Mouse (Mus musculus): Measurements from ENCODE around the gene Arpc5l. TPM values are rescaled to one million over a fixed set of nuclear protein-coding genes. Genes with fewer than 3 reads are reported as not detected.

Gene Arpc5l
- polyA plus RNA-seq (2015; fragmentation: Nextera tagmentation; extraction: Ambion mirVana), result 147 and 150 TPM in 2 replicates

- Histone ChIP-seq H3K27me3 (replicated peaks; ENCODE audit: control insufficient read depth, insufficient read depth, low read length) (no peaks in the 10 kb centered on the region), H3K4me2 (ENCODE audit: low read length) (peak within 1 kb of the TSS; percentile 83), H3K4me1 (replicated peaks; ENCODE audit: control insufficient read depth, insufficient read depth, low read length) (peaks cover 46% of the 10 kb centered on the region), H3K9ac (replicated peaks; ENCODE audit: low read depth, low read length) (peak within 1 kb of the TSS; percentile 82), H3K27ac (ENCODE audit: low read length) (peak within 1 kb of the TSS; percentile 78), H3K36me3 (ENCODE audit: control insufficient read depth, insufficient read depth) (peaks cover 13% of the 10 kb centered on the region), H3K4me3 (replicated peaks; ENCODE audit: low read length) (peak within 1 kb of the TSS; percentile 92), H3K9me3 (ENCODE audit: control insufficient read depth, low read length) (no peaks in the 10 kb centered on the region)
- WGBS, result under 1% methylated on average over 58 of the region's 58 CpGs
- peak; percentile 89 for ATAC-seq
Measured at GRCm38 (mm10) chr2:39004880-39005435, at the start of gene Arpc5l. Gene Arpc5l, plus strand, starts transcription at chr2:39005348.

- Histone ChIP-seq H3K27ac (ENCODE audit: low read length) (no peak overlapping the region), H3K4me2 (ENCODE audit: low read length) (no peak overlapping the region), H3K9me3 (ENCODE audit: control insufficient read depth, low read length) (no peaks in the 10 kb centered on the region), H3K4me3 (replicated peaks; ENCODE audit: low read length) (no peak overlapping the region), H3K4me1 (replicated peaks; ENCODE audit: control insufficient read depth, insufficient read depth, low read length) (peaks cover 2% of the 10 kb centered on the region), H3K9ac (replicated peaks; ENCODE audit: low read depth, low read length) (no peak overlapping the region), H3K36me3 (ENCODE audit: control insufficient read depth, insufficient read depth) (no peaks in the 10 kb centered on the region), H3K27me3 (replicated peaks; ENCODE audit: control insufficient read depth, insufficient read depth, low read length) (no peaks in the 10 kb centered on the region)
- WGBS, result 79% methylated on average over 2 of the region's 2 CpGs
- ATAC-seq, result no peak
Measured at GRCm38 (mm10) chr2:38956062-38956461, 49.1 kb upstream of the Arpc5l start.

- 87% methylated on average over 5 of the region's 5 CpGs for WGBS
Measured at GRCm38 (mm10) chr2:38957671-38958223, 47.4 kb upstream of the Arpc5l start.

GRCm38 (mm10) chr2:38964198-38964597 is 41.0 kb upstream of the Arpc5l start:
- ATAC-seq, result no peak
- Histone ChIP-seq H3K4me1 (replicated peaks; ENCODE audit: control insufficient read depth, insufficient read depth, low read length) (no peaks in the 10 kb centered on the region), H3K27me3 (replicated peaks; ENCODE audit: control insufficient read depth, insufficient read depth, low read length) (no peaks in the 10 kb centered on the region), H3K9ac (replicated peaks; ENCODE audit: low read depth, low read length) (no peak overlapping the region), H3K4me2 (ENCODE audit: low read length) (no peak overlapping the region), H3K4me3 (replicated peaks; ENCODE audit: low read length) (no peak overlapping the region), H3K36me3 (ENCODE audit: control insufficient read depth, insufficient read depth) (no peaks in the 10 kb centered on the region), H3K9me3 (ENCODE audit: control insufficient read depth, low read length) (no peaks in the 10 kb centered on the region), H3K27ac (ENCODE audit: low read length) (no peak overlapping the region)
- WGBS, result 48% methylated on average over 4 of the region's 4 CpGs

More at GRCm38 (mm10) chr2:38957671-38958223, 47.4 kb upstream of the Arpc5l start:
- H3K4me2 ChIP-seq (ENCODE audit: low read length), result no peak overlapping the region
- no peaks in the 10 kb centered on the region for H3K27me3 ChIP-seq (replicated peaks; ENCODE audit: control insufficient read depth, insufficient read depth, low read length)
- H3K4me1 ChIP-seq (replicated peaks; ENCODE audit: control insufficient read depth, insufficient read depth, low read length), result no peaks in the 10 kb centered on the region
- no peak overlapping the region for H3K27ac ChIP-seq (ENCODE audit: low read length)
- no peaks in the 10 kb centered on the region for H3K36me3 ChIP-seq (ENCODE audit: control insufficient read depth, insufficient read depth)
- H3K9ac ChIP-seq (replicated peaks; ENCODE audit: low read depth, low read length), result no peak overlapping the region
- H3K9me3 ChIP-seq (ENCODE audit: control insufficient read depth, low read length), result no peaks in the 10 kb centered on the region
- no peak overlapping the region for H3K4me3 ChIP-seq (replicated peaks; ENCODE audit: low read length)
- no peak for ATAC-seq

- no peak overlapping the region for H3K4me2 ChIP-seq (ENCODE audit: low read length)
Measured at GRCm38 (mm10) chr2:38969650-38970049, 35.5 kb upstream of the Arpc5l start.

GRCm38 (mm10) chr2:38970057-38970456 is 35.1 kb upstream of the Arpc5l start:
- WGBS, result 80% methylated on average over 5 of the region's 5 CpGs
- Histone ChIP-seq H3K36me3 (ENCODE audit: control insufficient read depth, insufficient read depth) (no peaks in the 10 kb centered on the region), H3K4me1 (replicated peaks; ENCODE audit: control insufficient read depth, insufficient read depth, low read length) (no peaks in the 10 kb centered on the region), H3K4me2 (ENCODE audit: low read length) (no peak overlapping the region), H3K4me3 (replicated peaks; ENCODE audit: low read length) (no peak overlapping the region), H3K9me3 (ENCODE audit: control insufficient read depth, low read length) (no peaks in the 10 kb centered on the region), H3K27me3 (replicated peaks; ENCODE audit: control insufficient read depth, insufficient read depth, low read length) (no peaks in the 10 kb centered on the region), H3K9ac (replicated peaks; ENCODE audit: low read depth, low read length) (no peak overlapping the region), H3K27ac (ENCODE audit: low read length) (no peak overlapping the region)
- ATAC-seq, result no peak

More at GRCm38 (mm10) chr2:38969650-38970049, 35.5 kb upstream of the Arpc5l start:
- no peak for ATAC-seq
- Histone ChIP-seq H3K4me3 (replicated peaks; ENCODE audit: low read length) (no peak overlapping the region), H3K27me3 (replicated peaks; ENCODE audit: control insufficient read depth, insufficient read depth, low read length) (no peaks in the 10 kb centered on the region), H3K9ac (replicated peaks; ENCODE audit: low read depth, low read length) (no peak overlapping the region), H3K9me3 (ENCODE audit: control insufficient read depth, low read length) (no peaks in the 10 kb centered on the region), H3K4me1 (replicated peaks; ENCODE audit: control insufficient read depth, insufficient read depth, low read length) (no peaks in the 10 kb centered on the region), H3K27ac (ENCODE audit: low read length) (no peak overlapping the region), H3K36me3 (ENCODE audit: control insufficient read depth, insufficient read depth) (no peaks in the 10 kb centered on the region)
- 98% methylated on average over 2 of the region's 2 CpGs for WGBS

- Histone ChIP-seq H3K4me1 (replicated peaks; ENCODE audit: control insufficient read depth, insufficient read depth, low read length) (no peaks in the 10 kb centered on the region), H3K27ac (ENCODE audit: low read length) (no peak overlapping the region), H3K27me3 (replicated peaks; ENCODE audit: control insufficient read depth, insufficient read depth, low read length) (no peaks in the 10 kb centered on the region), H3K36me3 (ENCODE audit: control insufficient read depth, insufficient read depth) (no peaks in the 10 kb centered on the region), H3K4me3 (replicated peaks; ENCODE audit: low read length) (no peak overlapping the region), H3K9ac (replicated peaks; ENCODE audit: low read depth, low read length) (no peak overlapping the region), H3K4me2 (ENCODE audit: low read length) (no peak overlapping the region), H3K9me3 (ENCODE audit: control insufficient read depth, low read length) (no peaks in the 10 kb centered on the region)
- ATAC-seq, result no peak
- 52% methylated on average over 2 of the region's 2 CpGs for WGBS
Measured at GRCm38 (mm10) chr2:38973223-38973622, 31.9 kb upstream of the Arpc5l start.

- Histone ChIP-seq H3K4me3 (replicated peaks; ENCODE audit: low read length) (no peak overlapping the region), H3K4me2 (ENCODE audit: low read length) (no peak overlapping the region), H3K36me3 (ENCODE audit: control insufficient read depth, insufficient read depth) (no peaks in the 10 kb centered on the region), H3K9me3 (ENCODE audit: control insufficient read depth, low read length) (no peaks in the 10 kb centered on the region), H3K4me1 (replicated peaks; ENCODE audit: control insufficient read depth, insufficient read depth, low read length) (no peaks in the 10 kb centered on the region), H3K9ac (replicated peaks; ENCODE audit: low read depth, low read length) (no peak overlapping the region), H3K27ac (ENCODE audit: low read length) (no peak overlapping the region), H3K27me3 (replicated peaks; ENCODE audit: control insufficient read depth, insufficient read depth, low read length) (no peaks in the 10 kb centered on the region)
- 72% methylated on average over 7 of the region's 7 CpGs for WGBS
- no peak for ATAC-seq
Measured at GRCm38 (mm10) chr2:38973701-38974100, 31.4 kb upstream of the Arpc5l start.

GRCm38 (mm10) chr2:38974171-38974570 is 31.0 kb upstream of the Arpc5l start:
- Histone ChIP-seq H3K4me3 (replicated peaks; ENCODE audit: low read length) (no peak overlapping the region), H3K4me1 (replicated peaks; ENCODE audit: control insufficient read depth, insufficient read depth, low read length) (no peaks in the 10 kb centered on the region), H3K36me3 (ENCODE audit: control insufficient read depth, insufficient read depth) (no peaks in the 10 kb centered on the region), H3K27me3 (replicated peaks; ENCODE audit: control insufficient read depth, insufficient read depth, low read length) (no peaks in the 10 kb centered on the region), H3K9ac (replicated peaks; ENCODE audit: low read depth, low read length) (no peak overlapping the region), H3K27ac (ENCODE audit: low read length) (no peak overlapping the region), H3K4me2 (ENCODE audit: low read length) (no peak overlapping the region), H3K9me3 (ENCODE audit: control insufficient read depth, low read length) (no peaks in the 10 kb centered on the region)
- 42% methylated on average over 2 of the region's 2 CpGs for WGBS
- ATAC-seq, result no peak
